Mouse (Mus musculus): ENCODE measurements around the gene Acaa1a.
"Not testable (repeated sequence)": the region's sequence is repeated elsewhere in the genome, so short reads cannot be mapped to it uniquely, and the experiment has no call there.

Gene Acaa1a

GRCm38 (mm10) chr9:119340212-119340580, 720 bp downstream of the Acaa1a start:
- no peak for DNase-seq (ENCODE audit: low spot score)

GRCm38 (mm10) chr9:119340909-119341816, 1.7 kb downstream of the Acaa1a start, which contains the start of gene Myd88:
Gene Myd88, minus strand, starts transcription at chr9:119341411.
- DNase-seq (ENCODE audit: low spot score): peak; percentile 77

GRCm38 (mm10) chr9:119342728-119343127, 3.3 kb downstream of the Acaa1a start:
- no peak for DNase-seq (ENCODE audit: low spot score)

GRCm38 (mm10) chr9:119346376-119346775, 6.9 kb downstream of the Acaa1a start:
- no peak for DNase-seq (ENCODE audit: low spot score)

GRCm38 (mm10) chr9:119350531-119350930, 11.1 kb downstream of the Acaa1a start:
- no peak for DNase-seq (ENCODE audit: low spot score)

- DNase-seq (ENCODE audit: low spot score): no peak
Observed at GRCm38 (mm10) chr9:119350947-119351705, 11.7 kb downstream of the Acaa1a start.

GRCm38 (mm10) chr9:119352060-119352459, 12.6 kb downstream of the Acaa1a start:
- peak; percentile 46 for DNase-seq (ENCODE audit: low spot score)

- DNase-seq (ENCODE audit: low spot score): no peak
Observed at GRCm38 (mm10) chr9:119353926-119354325, 14.4 kb downstream of the Acaa1a start.

GRCm38 (mm10) chr9:119355943-119356342, 16.5 kb downstream of the Acaa1a start:
- no peak for DNase-seq (ENCODE audit: low spot score)

GRCm38 (mm10) chr9:119357331-119358057, 18.0 kb downstream of the Acaa1a start, which contains the start of gene Xylb:
Gene Xylb, plus strand, starts transcription at chr9:119357381.
- peak; percentile 64 for DNase-seq (ENCODE audit: low spot score)

GRCm38 (mm10) chr9:119358058-119358429, 18.6 kb downstream of the Acaa1a start:
- DNase-seq (ENCODE audit: low spot score): no peak

- DNase-seq (ENCODE audit: low spot score): no peak
Observed at GRCm38 (mm10) chr9:119361416-119361815, 21.9 kb downstream of the Acaa1a start.

- no peak for DNase-seq (ENCODE audit: low spot score)
Observed at GRCm38 (mm10) chr9:119363229-119363628, 23.8 kb downstream of the Acaa1a start.

GRCm38 (mm10) chr9:119365284-119365683, 25.8 kb downstream of the Acaa1a start, which contains the start of gene Slc22a14:
Gene Slc22a14, minus strand, starts transcription at chr9:119365553.
- no peak for DNase-seq (ENCODE audit: low spot score)

GRCm38 (mm10) chr9:119368367-119368766, 28.9 kb downstream of the Acaa1a start:
- DNase-seq (ENCODE audit: low spot score): no peak

- DNase-seq (ENCODE audit: low spot score): not testable (repeated sequence)
Observed at GRCm38 (mm10) chr9:119370770-119371169, 31.3 kb downstream of the Acaa1a start.

GRCm38 (mm10) chr9:119371251-119371650, 31.8 kb downstream of the Acaa1a start:
- no peak for DNase-seq (ENCODE audit: low spot score)

GRCm38 (mm10) chr9:119375008-119375407, 35.5 kb downstream of the Acaa1a start:
- no peak for DNase-seq (ENCODE audit: low spot score)

- DNase-seq (ENCODE audit: low spot score): no peak
Observed at GRCm38 (mm10) chr9:119375556-119375955, 36.1 kb downstream of the Acaa1a start.

GRCm38 (mm10) chr9:119378231-119378630, 38.8 kb downstream of the Acaa1a start:
- DNase-seq (ENCODE audit: low spot score): no peak

GRCm38 (mm10) chr9:119382603-119383002, 43.1 kb downstream of the Acaa1a start:
- DNase-seq (ENCODE audit: low spot score): no peak

- no peak for DNase-seq (ENCODE audit: low spot score)
Observed at GRCm38 (mm10) chr9:119388956-119389355, 49.5 kb downstream of the Acaa1a start.
